Mouse (Mus musculus): ENCODE measurements around the gene Olfr523. TPM values are rescaled to one million over a fixed set of nuclear protein-coding genes. Genes with fewer than 3 reads are reported as not detected.

Olfr523 gene
- total and polyA plus RNA-seq, 2 experiments from 2014 or later, result not detected

DNA sequence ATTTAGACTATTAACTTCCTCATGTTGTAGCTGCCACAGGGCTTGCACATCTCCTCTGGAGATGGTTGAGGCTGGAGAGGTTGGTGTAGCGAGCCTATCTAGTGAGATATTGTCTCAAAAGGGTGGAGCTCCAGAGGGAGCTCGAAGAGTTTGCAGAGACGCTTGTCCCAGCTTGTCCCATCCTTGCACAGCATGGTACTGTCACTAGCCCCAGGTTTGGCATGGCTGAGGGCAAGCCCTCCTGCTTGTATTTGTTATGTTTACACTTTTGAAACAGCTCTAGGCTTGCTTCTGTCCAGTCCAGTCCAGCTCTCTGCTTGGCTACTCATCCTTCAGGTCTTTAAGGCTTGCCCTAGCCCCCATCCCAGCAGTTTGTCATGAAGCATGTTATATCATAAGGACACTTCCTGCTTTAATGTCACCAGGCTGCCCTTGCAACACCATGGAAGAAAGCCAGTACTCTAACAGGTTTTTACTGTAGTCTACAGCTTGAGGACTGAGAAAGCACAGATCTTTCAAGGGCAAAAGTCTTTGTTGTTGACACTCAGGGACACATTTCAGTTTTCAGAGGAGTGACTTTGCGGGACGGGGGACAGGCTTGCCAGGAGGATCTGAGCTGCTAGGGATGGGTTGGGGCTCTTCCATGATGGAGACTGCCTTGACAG lies 37.8 kb upstream of the Olfr523 start:
- ATAC-seq (no peak), DNase-seq (ENCODE audit: low spot score) (no peak)

DNA sequence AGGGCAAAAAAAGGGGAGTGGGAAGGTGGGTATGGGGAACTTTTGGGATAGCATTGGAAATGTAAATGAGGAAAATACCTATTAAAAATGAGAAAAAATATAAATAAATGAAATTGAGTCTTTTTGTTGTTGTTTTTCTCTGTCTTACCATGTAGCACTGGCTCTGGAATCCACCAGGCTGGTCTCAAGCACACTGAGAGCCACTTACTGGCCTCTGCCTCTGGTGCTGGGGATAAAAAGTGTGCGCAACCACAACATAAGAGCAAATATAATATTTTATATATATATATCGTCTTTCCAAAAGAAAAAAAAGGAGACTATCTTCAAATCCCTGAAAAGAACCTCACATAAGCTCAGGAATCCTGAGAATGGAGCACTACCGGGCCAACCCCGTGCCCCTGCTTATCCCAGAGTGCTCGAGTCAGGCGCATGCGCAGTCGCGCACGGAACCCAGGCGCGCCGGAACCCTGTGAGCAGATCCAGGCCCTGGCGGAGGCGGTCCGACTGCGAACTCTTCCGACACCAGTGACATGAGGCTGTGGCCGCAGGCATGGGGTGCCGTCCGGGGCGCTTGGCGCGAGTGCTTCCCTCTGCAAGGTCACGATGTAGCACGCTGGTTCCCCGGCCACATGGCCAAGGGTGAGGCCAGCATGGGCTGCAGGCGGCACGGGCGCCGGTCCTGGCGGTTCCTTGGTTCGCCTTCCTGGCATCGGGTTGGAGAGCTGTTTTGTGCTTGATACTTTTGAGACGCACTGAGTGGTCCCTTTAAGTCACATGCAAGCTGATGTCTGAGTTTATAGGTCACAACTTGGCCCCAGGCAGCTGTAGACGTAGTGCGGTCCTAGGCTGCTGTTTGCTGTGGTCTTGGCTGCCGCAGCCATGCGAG lies 35.6 kb upstream of the Olfr523 start, which contains the start of gene Mtg1:
Gene Mtg1, plus strand, starts transcription at position 430 of the 886 bp plus-strand sequence.
- peak; percentile 4; the same call in 1 of the 2 replicates for TF ChIP-seq CTCF (IDR thresholded peaks at IDR 0.05; ENCODE audit: low read depth)
- 2% methylated on average over 39 of the region's 39 CpGs for WGBS
- ATAC-seq, result peak; percentile 98

More for the DNA sequence above, 37.8 kb upstream of the Olfr523 start:
- TF ChIP-seq CTCF (IDR thresholded peaks at IDR 0.05; ENCODE audit: low read depth), result no peak
- Histone ChIP-seq H3K4me1 (ENCODE audit: insufficient read depth, low read length) (peaks cover 3% of the 10 kb centered on the region; the same call in 1 of the 2 replicates), H3K4me3 (ENCODE audit: low read length) (no peak overlapping the region), H3K27ac (no peak overlapping the region), H3K9me3 (ENCODE audit: low read length) (no peaks in the 10 kb centered on the region), H3K27me3 (ENCODE audit: insufficient read depth, low read length) (no peaks in the 10 kb centered on the region), H3K36me3 (ENCODE audit: insufficient read depth, low read length) (no peaks in the 10 kb centered on the region), H3K9ac (replicated peaks; ENCODE audit: low read length) (no peak overlapping the region), H3K4me2 (ENCODE audit: low read depth, low read length) (no peak overlapping the region)
- WGBS, result 87% methylated on average over 5 of the region's 5 CpGs

DNA sequence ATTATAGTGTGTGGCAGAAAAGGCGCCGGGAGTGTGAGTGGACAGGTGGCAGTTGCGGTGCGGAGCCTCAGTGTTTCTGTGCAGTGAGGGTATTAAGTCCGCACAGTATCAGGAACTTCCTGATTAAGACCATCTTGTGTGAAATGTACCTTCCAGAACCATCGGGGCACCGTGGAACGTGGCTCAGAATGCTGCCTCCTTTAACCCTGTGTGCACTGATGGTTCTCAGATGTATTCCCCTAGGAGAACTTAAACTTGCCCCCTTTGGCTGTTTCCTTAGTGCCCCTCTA lies 35.1 kb upstream of the Olfr523 start:
- no peaks in the 10 kb centered on the region for H3K9me3 ChIP-seq (ENCODE audit: low read length)
- peak overlapping the region; percentile 92 for H3K4me2 ChIP-seq (ENCODE audit: low read depth, low read length)
- H3K4me1 ChIP-seq (ENCODE audit: insufficient read depth, low read length), result peaks cover 3% of the 10 kb centered on the region; the same call in 1 of the 2 replicates
- 0% methylated on average over 8 of the region's 8 CpGs for WGBS
- peak overlapping the region; percentile 90 for H3K27ac ChIP-seq
- no peaks in the 10 kb centered on the region for H3K27me3 ChIP-seq (ENCODE audit: insufficient read depth, low read length)
- no peak for DNase-seq (ENCODE audit: low spot score)
- H3K4me3 ChIP-seq (ENCODE audit: low read length), result peak overlapping the region; percentile 61
- TF ChIP-seq CTCF (IDR thresholded peaks at IDR 0.05; ENCODE audit: low read depth), result no peak
- ATAC-seq, result no peak
- no peaks in the 10 kb centered on the region for H3K36me3 ChIP-seq (ENCODE audit: insufficient read depth, low read length)
- H3K9ac ChIP-seq (replicated peaks; ENCODE audit: low read length), result peak overlapping the region; percentile 76

More for the DNA sequence above, 35.6 kb upstream of the Olfr523 start, which contains the start of gene Mtg1:
- Histone ChIP-seq H3K9ac (replicated peaks; ENCODE audit: low read length) (peak within 1 kb of the TSS; percentile 76), H3K4me3 (ENCODE audit: low read length) (peak within 1 kb of the TSS; percentile 61), H3K4me2 (ENCODE audit: low read depth, low read length) (peak within 1 kb of the TSS; percentile 92), H3K27me3 (ENCODE audit: insufficient read depth, low read length) (no peaks in the 10 kb centered on the region), H3K4me1 (ENCODE audit: insufficient read depth, low read length) (peaks cover 3% of the 10 kb centered on the region; the same call in 1 of the 2 replicates), H3K27ac (peak within 1 kb of the TSS; percentile 90), H3K9me3 (ENCODE audit: low read length) (no peaks in the 10 kb centered on the region), H3K36me3 (ENCODE audit: insufficient read depth, low read length) (no peaks in the 10 kb centered on the region)
- DNase-seq (ENCODE audit: low spot score), result peak; percentile 98

DNA sequence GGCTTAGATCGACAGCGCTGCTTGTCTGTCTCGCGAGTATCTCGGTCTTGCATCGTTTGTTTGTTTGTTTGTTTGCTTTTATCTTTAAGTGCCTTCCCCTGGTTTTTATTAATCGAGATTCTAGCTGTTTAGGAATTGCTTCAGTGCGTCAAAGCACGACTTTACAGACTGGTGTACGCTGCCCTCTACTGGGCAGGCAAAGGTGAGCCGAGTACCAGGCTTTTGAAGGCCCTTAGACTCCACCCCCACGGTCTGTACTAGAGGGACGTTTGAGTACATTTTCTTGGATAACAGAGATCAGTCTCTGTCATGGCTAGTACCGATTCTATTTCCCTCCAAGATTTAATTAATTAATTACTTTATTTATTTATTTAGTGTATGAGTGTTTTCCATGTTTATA lies 31.7 kb upstream of the Olfr523 start:
- WGBS, result 5% methylated on average over 14 of the region's 14 CpGs
- ATAC-seq, result no peak
- DNase-seq (ENCODE audit: low spot score), result peak; percentile 79

DNA sequence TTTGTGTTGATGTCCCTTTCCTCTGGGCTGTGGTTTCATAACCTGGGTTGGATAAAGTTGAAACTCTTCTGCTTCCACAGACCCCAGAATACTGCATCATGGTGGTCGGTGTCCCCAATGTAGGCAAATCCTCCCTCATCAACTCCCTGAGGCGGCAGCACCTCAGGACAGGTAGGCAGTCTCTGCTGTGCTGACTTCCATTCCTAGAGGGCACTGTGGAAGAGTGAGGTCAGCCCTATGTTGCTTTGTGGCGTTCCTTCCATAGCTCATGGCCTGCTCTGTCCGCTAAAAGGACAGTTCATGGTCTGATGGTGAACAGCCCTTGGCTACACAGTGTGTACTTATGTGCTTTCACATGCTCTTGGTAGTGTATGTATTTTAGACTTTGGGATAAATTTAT lies 28.5 kb upstream of the Olfr523 start:
- no peak for TF ChIP-seq CTCF (IDR thresholded peaks at IDR 0.05; ENCODE audit: low read depth)
- no peak overlapping the region for H3K9ac ChIP-seq (replicated peaks; ENCODE audit: low read length)
- no peaks in the 10 kb centered on the region for H3K36me3 ChIP-seq (ENCODE audit: insufficient read depth, low read length)
- 90% methylated on average over 4 of the region's 4 CpGs for WGBS
- no peak overlapping the region for H3K27ac ChIP-seq
- DNase-seq (ENCODE audit: low spot score), result no peak
- H3K4me2 ChIP-seq (ENCODE audit: low read depth, low read length), result no peak overlapping the region
- no peaks in the 10 kb centered on the region for H3K27me3 ChIP-seq (ENCODE audit: insufficient read depth, low read length)
- no peak for ATAC-seq
- H3K4me3 ChIP-seq (ENCODE audit: low read length), result no peak overlapping the region
- H3K9me3 ChIP-seq (ENCODE audit: low read length), result no peaks in the 10 kb centered on the region
- no peaks in the 10 kb centered on the region for H3K4me1 ChIP-seq (ENCODE audit: insufficient read depth, low read length)

More for the DNA sequence above, 31.7 kb upstream of the Olfr523 start:
- H3K4me3 ChIP-seq (ENCODE audit: low read length), result no peak overlapping the region
- no peaks in the 10 kb centered on the region for H3K36me3 ChIP-seq (ENCODE audit: insufficient read depth, low read length)
- no peaks in the 10 kb centered on the region for H3K9me3 ChIP-seq (ENCODE audit: low read length)
- no peak overlapping the region for H3K27ac ChIP-seq
- H3K27me3 ChIP-seq (ENCODE audit: insufficient read depth, low read length), result no peaks in the 10 kb centered on the region
- H3K9ac ChIP-seq (replicated peaks; ENCODE audit: low read length), result no peak overlapping the region
- H3K4me2 ChIP-seq (ENCODE audit: low read depth, low read length), result no peak overlapping the region
- H3K4me1 ChIP-seq (ENCODE audit: insufficient read depth, low read length), result peaks cover 3% of the 10 kb centered on the region; the same call in 1 of the 2 replicates
- peak; percentile 73 for TF ChIP-seq CTCF (IDR thresholded peaks at IDR 0.05; ENCODE audit: low read depth)

DNA sequence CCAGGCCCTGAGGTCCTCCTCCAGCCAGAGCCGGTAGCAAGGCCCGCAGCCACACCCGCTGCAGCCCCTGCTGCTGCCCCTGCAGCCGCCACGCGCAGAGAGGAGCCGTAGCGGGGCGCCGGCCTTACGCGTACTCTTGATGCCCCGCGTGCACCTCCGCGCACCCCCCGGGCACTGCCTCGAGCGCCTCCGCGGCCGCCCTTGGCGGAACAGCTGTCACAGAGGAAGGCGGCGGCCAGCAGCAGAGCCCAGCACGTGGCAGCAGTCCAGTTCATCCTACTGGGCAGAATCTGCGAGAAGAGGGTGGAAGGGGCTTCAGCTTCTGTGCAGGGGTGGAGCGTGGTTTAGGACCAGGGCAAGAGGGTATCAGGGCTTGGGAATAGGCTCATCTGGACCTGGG lies 19.6 kb upstream of the Olfr523 start:
- H3K27ac ChIP-seq, result peak overlapping the region; percentile 79
- H3K4me2 ChIP-seq (ENCODE audit: low read depth, low read length), result peak overlapping the region; percentile 61
- peak overlapping the region; percentile 54 for H3K9ac ChIP-seq (replicated peaks; ENCODE audit: low read length)
- peaks cover 9% of the 10 kb centered on the region for H3K4me1 ChIP-seq (ENCODE audit: insufficient read depth, low read length)
- H3K9me3 ChIP-seq (ENCODE audit: low read length), result no peaks in the 10 kb centered on the region
- no peaks in the 10 kb centered on the region for H3K27me3 ChIP-seq (ENCODE audit: insufficient read depth, low read length)
- peak overlapping the region; percentile 43 for H3K4me3 ChIP-seq (ENCODE audit: low read length)
- no peaks in the 10 kb centered on the region for H3K36me3 ChIP-seq (ENCODE audit: insufficient read depth, low read length)
- no peak for TF ChIP-seq CTCF (IDR thresholded peaks at IDR 0.05; ENCODE audit: low read depth)
- WGBS, result 5% methylated on average over 28 of the region's 28 CpGs
- peak; percentile 47 for ATAC-seq
- peak; percentile 63 for DNase-seq (ENCODE audit: low spot score)
